Mouse (Mus musculus) regulatory T cell (primary cell): ENCODE results near the gene Cald1.

Experiments
- in situ Hi-C: fragments of 300-600 bp; cut with MboI, MseI; formaldehyde crosslinking; loops from one replicate; pipeline ENCODE4 v1.15.1; 2025; ENCODE audit warnings: high pct_unique_total_duplicates

The Cald1 gene

GRCm38 (mm10) chr6:34664749-34665148, 66.4 kb downstream of the Cald1 start:
- in situ Hi-C loops: no loop called here

GRCm38 (mm10) chr6:34668739-34669254, 70.5 kb downstream of the Cald1 start:
- in situ Hi-C loops: no loop called here

GRCm38 (mm10) chr6:34671355-34671754, 73.1 kb downstream of the Cald1 start:
- in situ Hi-C loops: no loop called here

- in situ Hi-C loops: no loop called here
These were observed 76.1 kb downstream of the Cald1 start for GRCm38 (mm10) chr6:34674416-34674815.

- in situ Hi-C loops: no loop called here
These were observed 76.6 kb downstream of the Cald1 start for GRCm38 (mm10) chr6:34674897-34675296.

GRCm38 (mm10) chr6:34682126-34682525, 83.8 kb downstream of the Cald1 start:
- in situ Hi-C loops: no loop called here

GRCm38 (mm10) chr6:34684886-34685285, 86.6 kb downstream of the Cald1 start:
- in situ Hi-C loops: no loop called here

- in situ Hi-C loops: no loop called here
These were observed 90.7 kb downstream of the Cald1 start for GRCm38 (mm10) chr6:34688971-34689370.

- in situ Hi-C loops: no loop called here
These were observed 93.1 kb downstream of the Cald1 start for GRCm38 (mm10) chr6:34691416-34691815.

GRCm38 (mm10) chr6:34694096-34694495, 95.8 kb downstream of the Cald1 start:
- in situ Hi-C loops: no loop called here

- in situ Hi-C loops: no loop called here
These were observed 105.3 kb downstream of the Cald1 start for GRCm38 (mm10) chr6:34703421-34704120.

GRCm38 (mm10) chr6:34707521-34707920, 109.2 kb downstream of the Cald1 start:
- in situ Hi-C loops: loop anchor here (5.0 kb wide), 1 partner anchor 50 kb away; no protein-coding TSS in a partner anchor

GRCm38 (mm10) chr6:34708650-34709265, 110.5 kb downstream of the Cald1 start:
- in situ Hi-C loops: loop anchor here (5.0 kb wide), 1 partner anchor 51 kb away; no protein-coding TSS in a partner anchor

GRCm38 (mm10) chr6:34709289-34709688, 111.0 kb downstream of the Cald1 start:
- in situ Hi-C loops: loop anchor here (5.0 kb wide), 1 partner anchor 52 kb away; no protein-coding TSS in a partner anchor

- in situ Hi-C loops: loop anchor here (5.0 kb wide), 1 partner anchor 53 kb away; no protein-coding TSS in a partner anchor
These were observed 111.8 kb downstream of the Cald1 start for GRCm38 (mm10) chr6:34709946-34710682.

GRCm38 (mm10) chr6:34710848-34711247, 112.5 kb downstream of the Cald1 start:
- in situ Hi-C loops: no loop called here

- in situ Hi-C loops: no loop called here
These were observed 113.3 kb downstream of the Cald1 start for GRCm38 (mm10) chr6:34711620-34712019.

- in situ Hi-C loops: no loop called here
These were observed 114.9 kb downstream of the Cald1 start for GRCm38 (mm10) chr6:34713169-34713568.

- in situ Hi-C loops: no loop called here
These were observed 115.5 kb downstream of the Cald1 start for GRCm38 (mm10) chr6:34713777-34714176.

GRCm38 (mm10) chr6:34714612-34715011, 116.3 kb downstream of the Cald1 start:
- in situ Hi-C loops: no loop called here

GRCm38 (mm10) chr6:34716206-34716887, 118.0 kb downstream of the Cald1 start:
- in situ Hi-C loops: no loop called here
